Mouse (Mus musculus): ENCODE measurements around the gene Rnf145. TPM values are rescaled to one million over a fixed set of nuclear protein-coding genes. Genes with fewer than 3 reads are reported as not detected.

Gene Rnf145
- polyA plus RNA-seq, 1 experiment from 2014 or later = 85.4 TPM

DNA sequence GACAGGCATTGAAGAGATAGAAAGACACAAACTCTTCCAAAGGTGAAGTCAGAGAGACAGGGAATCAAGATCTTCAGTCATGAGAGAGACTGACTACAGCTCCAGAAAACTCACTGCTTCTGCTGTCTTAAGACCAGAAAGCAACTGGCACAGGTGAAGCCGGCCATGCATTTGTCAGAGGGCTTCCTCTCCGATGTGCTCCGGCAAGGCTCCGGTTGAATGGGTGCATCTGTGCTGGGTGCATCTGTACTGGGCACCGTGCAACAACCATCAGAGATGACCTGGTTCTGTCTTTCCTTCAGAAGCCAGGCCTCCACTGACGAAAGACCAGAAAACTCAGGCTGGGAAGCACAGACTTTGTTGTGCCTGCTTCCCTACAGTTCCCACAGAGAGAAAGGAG lies 38.5 kb upstream of the Rnf145 start:
- H3K27me3 ChIP-seq (replicated peaks; ENCODE audit: control insufficient read depth, insufficient read depth, low read length) = no peaks in the 10 kb centered on the region
- H3K27ac ChIP-seq (replicated peaks; ENCODE audit: low read depth, low read length) = no peak overlapping the region
- H3K4me1 ChIP-seq (ENCODE audit: control insufficient read depth, insufficient read depth, low read length) = no peaks in the 10 kb centered on the region
- H3K9me3 ChIP-seq (ENCODE audit: control insufficient read depth, low read length) = no peaks in the 10 kb centered on the region
- DNase-seq (ENCODE audit: low spot score) (no peak), ATAC-seq (ENCODE audit: low read depth) (no peak)
- H3K4me2 ChIP-seq (ENCODE audit: low read depth, low read length) = no peak overlapping the region
- no peak overlapping the region for H3K9ac ChIP-seq (ENCODE audit: low read depth, low read length)
- WGBS = 87% methylated on average over 6 of the region's 6 CpGs
- no peaks in the 10 kb centered on the region for H3K36me3 ChIP-seq (ENCODE audit: control insufficient read depth, insufficient read depth, low read length)
- no peak overlapping the region for H3K4me3 ChIP-seq (ENCODE audit: low read depth, low read length)

DNA sequence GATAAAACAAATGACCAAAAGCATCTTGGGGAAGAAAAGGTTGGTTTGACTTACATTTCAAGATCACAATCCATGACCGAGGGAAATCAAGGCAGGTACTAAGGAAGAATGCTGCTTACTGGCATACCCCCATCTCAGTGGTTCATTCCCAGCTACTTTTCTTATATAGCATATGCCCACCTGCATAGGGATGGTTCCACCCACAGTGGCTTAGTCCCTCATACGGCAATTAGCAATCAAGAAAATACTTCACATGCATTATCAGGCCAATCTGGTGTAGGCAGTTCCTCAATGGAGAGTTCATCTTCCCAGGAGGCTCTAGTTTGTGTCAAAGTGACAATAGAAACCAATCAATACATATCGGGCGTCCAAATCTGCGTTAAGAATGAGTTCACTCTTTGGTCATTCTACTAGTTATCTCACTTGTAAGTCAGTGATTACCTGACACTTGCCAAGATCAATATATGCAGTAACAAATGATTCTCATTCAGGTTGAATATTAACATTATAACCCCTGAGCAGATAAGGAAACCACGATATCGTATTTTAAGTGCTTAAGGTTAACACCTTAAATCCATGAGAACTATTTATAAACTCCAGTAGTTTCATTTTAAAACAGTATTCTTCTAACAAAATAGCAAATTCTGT lies 33.6 kb upstream of the Rnf145 start:
- Histone ChIP-seq H3K27me3 (replicated peaks; ENCODE audit: control insufficient read depth, insufficient read depth, low read length) (no peaks in the 10 kb centered on the region), H3K27ac (replicated peaks; ENCODE audit: low read depth, low read length) (no peak overlapping the region), H3K4me3 (ENCODE audit: low read depth, low read length) (no peak overlapping the region), H3K4me2 (ENCODE audit: low read depth, low read length) (no peak overlapping the region), H3K36me3 (ENCODE audit: control insufficient read depth, insufficient read depth, low read length) (no peaks in the 10 kb centered on the region), H3K9me3 (ENCODE audit: control insufficient read depth, low read length) (no peaks in the 10 kb centered on the region), H3K9ac (ENCODE audit: low read depth, low read length) (no peak overlapping the region), H3K4me1 (ENCODE audit: control insufficient read depth, insufficient read depth, low read length) (no peaks in the 10 kb centered on the region)
- ATAC-seq (ENCODE audit: low read depth) (no peak), DNase-seq (ENCODE audit: low spot score) (no peak)
- WGBS = 94% methylated on average over 7 of the region's 7 CpGs

DNA sequence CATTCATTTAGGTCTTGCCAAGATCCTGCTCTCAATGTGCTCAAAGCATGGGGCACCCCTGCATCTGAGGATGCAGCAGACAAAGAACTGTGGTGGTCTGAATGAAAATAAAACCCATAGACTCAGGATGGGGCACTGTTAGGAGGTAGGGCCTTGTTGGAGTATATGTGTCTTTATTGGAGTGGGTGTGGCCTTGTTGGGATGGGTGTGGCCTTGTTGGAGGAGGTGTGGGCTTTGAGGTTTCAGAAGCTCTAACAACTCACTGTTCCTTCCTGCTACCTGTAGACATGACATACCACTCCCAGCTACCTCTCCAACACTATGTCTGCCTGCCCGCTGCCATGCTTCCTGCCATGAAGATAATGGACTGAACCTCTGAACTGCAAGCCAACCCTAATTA lies 29.6 kb upstream of the Rnf145 start:
- Histone ChIP-seq H3K9me3 (ENCODE audit: control insufficient read depth, low read length) (no peaks in the 10 kb centered on the region), H3K9ac (ENCODE audit: low read depth, low read length) (no peak overlapping the region), H3K36me3 (ENCODE audit: control insufficient read depth, insufficient read depth, low read length) (no peaks in the 10 kb centered on the region), H3K4me2 (ENCODE audit: low read depth, low read length) (no peak overlapping the region), H3K4me3 (ENCODE audit: low read depth, low read length) (no peak overlapping the region), H3K4me1 (ENCODE audit: control insufficient read depth, insufficient read depth, low read length) (no peaks in the 10 kb centered on the region), H3K27me3 (replicated peaks; ENCODE audit: control insufficient read depth, insufficient read depth, low read length) (no peaks in the 10 kb centered on the region), H3K27ac (replicated peaks; ENCODE audit: low read depth, low read length) (no peak overlapping the region)
- peak; percentile 41; the same call in 1 of the 2 replicates for ATAC-seq (ENCODE audit: low read depth)
- no peak for DNase-seq (ENCODE audit: low spot score)
- WGBS = 94% methylated on average over 1 of the region's 1 CpGs

DNA sequence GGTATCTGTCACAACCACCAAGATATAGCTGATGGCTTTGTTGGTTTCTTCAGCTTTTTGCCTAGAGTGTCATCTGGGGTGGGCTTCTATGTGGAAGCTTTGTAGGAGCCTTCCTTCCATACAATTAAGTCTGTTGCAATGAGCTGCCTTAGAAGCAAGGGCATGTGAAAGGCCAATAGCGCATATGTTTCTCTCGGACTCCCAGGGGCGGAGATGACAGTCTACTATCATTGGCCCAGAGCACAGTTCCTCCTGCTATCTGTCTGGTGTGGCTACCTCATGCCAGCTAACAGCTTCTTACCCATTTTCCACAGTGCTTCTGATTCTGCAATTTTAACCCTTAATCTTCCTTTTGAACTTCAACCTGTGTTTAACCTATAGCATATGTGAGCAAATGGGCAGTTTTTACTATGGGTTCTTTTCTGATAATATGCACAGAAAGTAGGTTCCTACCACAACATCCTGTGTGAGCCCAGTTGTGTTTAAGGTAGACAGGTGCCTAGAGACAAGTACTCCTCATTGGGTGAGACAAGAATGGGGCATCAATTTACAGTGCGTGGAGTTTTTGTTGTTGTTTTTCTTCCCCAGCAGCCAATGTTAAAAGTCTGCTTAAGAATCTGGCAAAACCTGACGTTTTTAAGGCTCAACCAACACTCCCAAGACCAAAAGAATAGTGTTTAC lies 24.0 kb upstream of the Rnf145 start:
- no peak overlapping the region for H3K4me2 ChIP-seq (ENCODE audit: low read depth, low read length)
- H3K9me3 ChIP-seq (ENCODE audit: control insufficient read depth, low read length) = no peaks in the 10 kb centered on the region
- DNase-seq (ENCODE audit: low spot score) (no peak), ATAC-seq (ENCODE audit: low read depth) (no peak)
- WGBS = 80% methylated on average over 5 of the region's 5 CpGs
- H3K4me1 ChIP-seq (ENCODE audit: control insufficient read depth, insufficient read depth, low read length) = no peaks in the 10 kb centered on the region
- H3K4me3 ChIP-seq (ENCODE audit: low read depth, low read length) = no peak overlapping the region
- H3K27ac ChIP-seq (replicated peaks; ENCODE audit: low read depth, low read length) = no peak overlapping the region
- H3K27me3 ChIP-seq (replicated peaks; ENCODE audit: control insufficient read depth, insufficient read depth, low read length) = no peaks in the 10 kb centered on the region
- H3K9ac ChIP-seq (ENCODE audit: low read depth, low read length) = no peak overlapping the region
- no peaks in the 10 kb centered on the region for H3K36me3 ChIP-seq (ENCODE audit: control insufficient read depth, insufficient read depth, low read length)

DNA sequence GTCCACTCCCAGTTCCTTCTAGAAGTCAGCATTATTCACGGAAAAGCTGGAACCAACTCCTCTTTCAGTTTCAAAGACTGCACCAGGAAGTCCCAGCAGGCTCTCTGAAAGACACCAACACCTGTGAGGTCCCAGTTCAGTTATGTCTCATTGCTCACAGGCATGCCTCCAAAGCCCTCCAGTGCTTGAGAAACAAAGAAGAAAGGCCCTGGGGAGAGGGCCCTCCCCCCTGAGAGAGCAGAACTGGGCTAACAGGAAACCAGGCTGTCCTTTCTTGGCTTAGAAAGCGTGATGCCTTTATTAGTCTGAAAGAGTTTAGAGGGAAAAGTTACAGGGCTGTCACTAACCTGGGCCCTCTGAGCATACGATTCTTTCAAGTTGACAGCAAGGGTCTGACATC lies 22.5 kb upstream of the Rnf145 start:
- ATAC-seq (ENCODE audit: low read depth) (peak; percentile 57), DNase-seq (ENCODE audit: low spot score) (peak; percentile 51)
- Histone ChIP-seq H3K9me3 (ENCODE audit: control insufficient read depth, low read length) (no peaks in the 10 kb centered on the region), H3K27me3 (replicated peaks; ENCODE audit: control insufficient read depth, insufficient read depth, low read length) (no peaks in the 10 kb centered on the region), H3K4me1 (ENCODE audit: control insufficient read depth, insufficient read depth, low read length) (no peaks in the 10 kb centered on the region), H3K4me3 (ENCODE audit: low read depth, low read length) (no peak overlapping the region), H3K27ac (replicated peaks; ENCODE audit: low read depth, low read length) (no peak overlapping the region), H3K9ac (ENCODE audit: low read depth, low read length) (no peak overlapping the region), H3K36me3 (ENCODE audit: control insufficient read depth, insufficient read depth, low read length) (no peaks in the 10 kb centered on the region), H3K4me2 (ENCODE audit: low read depth, low read length) (no peak overlapping the region)
- WGBS = 42% methylated on average over 3 of the region's 3 CpGs

DNA sequence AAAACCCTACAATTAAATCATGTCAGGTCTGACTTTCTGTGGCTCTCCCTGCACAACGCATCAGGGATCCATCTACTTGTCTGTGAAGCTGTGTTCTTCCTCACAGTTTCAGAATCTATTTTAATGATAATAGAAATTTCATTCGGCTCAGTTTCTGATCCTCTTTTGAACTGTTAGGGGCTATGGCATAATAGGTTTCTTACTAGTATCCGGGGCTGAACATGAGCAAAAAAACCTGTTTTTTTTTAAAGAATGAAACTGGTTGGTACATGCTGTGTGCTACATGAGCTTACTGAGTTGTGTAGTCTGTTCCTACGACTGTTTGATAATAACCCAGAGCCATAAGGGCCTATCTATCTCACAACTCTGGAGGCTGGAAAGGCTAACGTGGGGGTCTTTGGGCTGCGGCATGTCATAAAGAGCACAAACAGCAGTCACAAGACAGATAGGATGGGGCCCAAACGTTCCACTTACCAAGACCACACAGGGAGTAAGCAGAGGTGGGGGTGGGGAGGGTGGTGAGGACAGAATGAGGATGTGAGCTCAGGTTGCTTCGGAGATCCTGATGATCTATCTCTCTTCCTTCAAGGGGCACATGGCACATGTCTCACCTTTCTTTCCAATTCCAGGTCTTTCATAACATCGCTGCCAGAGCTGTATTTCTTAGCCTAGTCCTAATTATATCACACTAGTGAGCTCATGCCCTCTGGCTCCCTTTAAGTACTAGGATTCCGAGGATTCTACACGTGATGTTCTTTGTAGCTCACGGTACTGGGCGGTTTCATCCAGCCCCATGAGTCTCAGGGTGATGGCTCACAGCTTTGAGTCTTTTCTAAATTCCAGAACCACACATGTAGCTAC lies 20.1 kb upstream of the Rnf145 start:
- Histone ChIP-seq H3K9ac (ENCODE audit: low read depth, low read length) (no peak overlapping the region), H3K27me3 (replicated peaks; ENCODE audit: control insufficient read depth, insufficient read depth, low read length) (no peaks in the 10 kb centered on the region), H3K4me2 (ENCODE audit: low read depth, low read length) (no peak overlapping the region), H3K27ac (replicated peaks; ENCODE audit: low read depth, low read length) (no peak overlapping the region), H3K4me1 (ENCODE audit: control insufficient read depth, insufficient read depth, low read length) (no peaks in the 10 kb centered on the region), H3K9me3 (ENCODE audit: control insufficient read depth, low read length) (no peaks in the 10 kb centered on the region), H3K36me3 (ENCODE audit: control insufficient read depth, insufficient read depth, low read length) (no peaks in the 10 kb centered on the region), H3K4me3 (ENCODE audit: low read depth, low read length) (no peak overlapping the region)
- WGBS = 63% methylated on average over 13 of the region's 13 CpGs
- ATAC-seq (ENCODE audit: low read depth) = no peak
- no peak for DNase-seq (ENCODE audit: low spot score)

DNA sequence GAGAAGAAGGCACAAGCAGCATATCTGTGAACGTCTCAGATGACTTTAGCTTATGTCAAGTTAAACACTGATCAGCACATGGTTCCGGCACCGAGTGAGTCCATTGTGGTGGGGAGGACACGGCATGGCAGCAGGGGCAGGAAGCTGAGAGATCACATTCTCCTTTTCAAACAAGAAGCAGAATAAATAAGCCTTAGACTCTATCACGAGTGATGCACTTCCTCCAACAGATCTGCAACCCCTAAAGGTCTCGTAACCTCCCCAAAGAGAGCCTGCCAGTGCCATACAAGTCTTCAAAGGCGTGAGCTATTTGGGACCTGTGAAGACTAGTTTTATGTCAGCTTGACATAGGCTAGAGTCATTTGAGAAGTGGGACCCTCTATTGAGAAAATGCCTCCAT lies 17.8 kb upstream of the Rnf145 start:
- Histone ChIP-seq H3K36me3 (ENCODE audit: control insufficient read depth, insufficient read depth, low read length) (no peaks in the 10 kb centered on the region), H3K4me2 (ENCODE audit: low read depth, low read length) (no peak overlapping the region), H3K27me3 (replicated peaks; ENCODE audit: control insufficient read depth, insufficient read depth, low read length) (no peaks in the 10 kb centered on the region), H3K9ac (ENCODE audit: low read depth, low read length) (no peak overlapping the region), H3K4me3 (ENCODE audit: low read depth, low read length) (no peak overlapping the region), H3K9me3 (ENCODE audit: control insufficient read depth, low read length) (no peaks in the 10 kb centered on the region), H3K4me1 (ENCODE audit: control insufficient read depth, insufficient read depth, low read length) (no peaks in the 10 kb centered on the region), H3K27ac (replicated peaks; ENCODE audit: low read depth, low read length) (no peak overlapping the region)
- 79% methylated on average over 7 of the region's 7 CpGs for WGBS
- ATAC-seq (ENCODE audit: low read depth) = no peak
- no peak for DNase-seq (ENCODE audit: low spot score)

DNA sequence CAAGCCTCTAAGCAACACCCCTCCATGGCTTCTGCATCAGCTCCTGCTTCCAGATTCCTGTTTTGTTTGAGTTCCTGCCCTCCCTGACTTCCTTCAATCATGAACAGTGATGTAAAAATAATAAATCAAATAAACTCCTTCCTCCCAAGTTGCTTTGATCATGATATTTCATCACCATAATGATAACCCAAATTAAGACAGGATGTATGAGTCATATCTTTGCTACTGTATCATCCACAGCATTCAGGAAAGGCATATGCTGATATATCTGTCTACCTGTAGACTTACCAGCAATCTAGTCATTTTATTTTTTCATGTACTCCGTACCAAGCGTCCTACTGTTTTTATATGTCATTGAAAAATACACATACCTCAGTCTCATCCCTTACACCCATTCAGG lies 17.3 kb upstream of the Rnf145 start:
- H3K27ac ChIP-seq (replicated peaks; ENCODE audit: low read depth, low read length) = no peak overlapping the region
- no peaks in the 10 kb centered on the region for H3K27me3 ChIP-seq (replicated peaks; ENCODE audit: control insufficient read depth, insufficient read depth, low read length)
- no peak overlapping the region for H3K4me2 ChIP-seq (ENCODE audit: low read depth, low read length)
- no peak overlapping the region for H3K4me3 ChIP-seq (ENCODE audit: low read depth, low read length)
- H3K9me3 ChIP-seq (ENCODE audit: control insufficient read depth, low read length) = no peaks in the 10 kb centered on the region
- no peaks in the 10 kb centered on the region for H3K36me3 ChIP-seq (ENCODE audit: control insufficient read depth, insufficient read depth, low read length)
- DNase-seq (ENCODE audit: low spot score) = no peak
- H3K9ac ChIP-seq (ENCODE audit: low read depth, low read length) = no peak overlapping the region
- 89% methylated on average over 2 of the region's 2 CpGs for WGBS
- H3K4me1 ChIP-seq (ENCODE audit: control insufficient read depth, insufficient read depth, low read length) = no peaks in the 10 kb centered on the region
- ATAC-seq (ENCODE audit: low read depth) = no peak

Measured in embryonic facial prominence, embryonic 14.5 days (tissue).